Mouse (Mus musculus): ENCODE data around the gene Sapcd2. TPM values are rescaled to one million over a fixed set of nuclear protein-coding genes. Genes with fewer than 3 reads are reported as not detected.

The Sapcd2 gene
- polyA plus RNA-seq, 1 experiment = 25.8 TPM

DNA sequence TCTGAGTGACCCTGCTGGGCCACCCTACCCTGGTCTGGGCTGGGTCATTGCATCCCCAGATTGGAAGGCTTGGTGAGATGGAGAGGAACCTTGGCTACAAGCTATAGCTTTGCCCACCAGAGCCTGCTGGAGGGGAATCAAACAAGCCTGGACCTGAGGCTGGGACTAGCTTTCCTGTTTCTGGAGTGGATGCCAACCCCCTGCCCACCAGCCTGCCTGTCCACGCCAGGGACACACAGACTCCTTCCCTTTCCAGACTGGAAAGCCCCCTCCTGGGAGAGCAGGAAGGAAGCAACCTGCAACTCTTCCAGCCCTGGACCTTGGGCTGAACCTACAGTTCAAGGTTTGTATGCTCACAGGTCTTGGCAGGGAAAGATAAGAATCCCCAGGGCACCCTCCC is 51.5 kb downstream of the Sapcd2 start:
- Histone ChIP-seq H3K36me3 (ENCODE audit: control insufficient read depth, insufficient read depth) (no peaks in the 10 kb centered on the region), H3K4me3 (ENCODE audit: insufficient read depth, poor library complexity, severe bottlenecking) (no peak overlapping the region), H3K79me2 (ENCODE audit: control insufficient read depth, insufficient read depth) (no peaks in the 10 kb centered on the region), H3K79me3 (ENCODE audit: low read depth) (no peaks in the 10 kb centered on the region), H3K27me3 (ENCODE audit: control insufficient read depth, insufficient read depth, insufficient read length) (peaks cover 4% of the 10 kb centered on the region), H3ac (ENCODE audit: control insufficient read depth, insufficient read length, low read depth) (no peak overlapping the region)
- no peak for TF ChIP-seq MAX (IDR thresholded peaks at IDR 0.05)

DNA sequence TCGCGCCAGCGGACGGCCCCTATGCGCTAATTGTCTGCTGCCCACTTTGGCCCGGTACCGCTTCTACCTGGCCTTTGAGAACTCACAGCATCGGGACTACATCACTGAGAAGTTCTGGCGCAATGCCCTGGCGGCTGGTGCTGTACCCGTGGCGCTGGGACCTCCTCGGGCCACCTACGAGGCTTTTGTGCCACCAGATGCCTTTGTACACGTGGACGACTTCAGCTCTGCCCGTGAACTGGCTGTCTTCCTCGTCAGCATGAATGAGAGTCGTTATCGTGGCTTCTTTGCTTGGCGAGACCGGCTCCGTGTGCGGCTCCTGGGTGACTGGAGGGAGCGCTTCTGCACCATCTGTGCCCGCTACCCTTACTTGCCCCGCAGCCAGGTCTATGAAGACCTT is 53.4 kb downstream of the Sapcd2 start:
- TF ChIP-seq CTCF (IDR thresholded peaks at IDR 0.05; ENCODE audit: control insufficient read depth, insufficient read depth, insufficient read length) (no peak), MYOG (IDR thresholded peaks at IDR 0.05; ENCODE audit: control insufficient read depth, extremely low read depth, insufficient read length) (no peak), FOSL1 (IDR thresholded peaks at IDR 0.05; ENCODE audit: insufficient read depth, low read length, poor library complexity, severe bottlenecking) (no peak), CEBPB (IDR thresholded peaks at IDR 0.05; ENCODE audit: low read depth) (no peak), USF1 (IDR thresholded peaks at IDR 0.05; ENCODE audit: low read depth) (no peak), MYOD1 (IDR thresholded peaks at IDR 0.05; ENCODE audit: control insufficient read depth, insufficient read length, low read depth) (no peak), MAX (IDR thresholded peaks at IDR 0.05) (no peak)
- H3K27me3 ChIP-seq (ENCODE audit: control insufficient read depth, insufficient read depth, insufficient read length) = peaks cover 10% of the 10 kb centered on the region
- H3K36me3 ChIP-seq (ENCODE audit: control insufficient read depth, insufficient read depth) = no peaks in the 10 kb centered on the region

DNA sequence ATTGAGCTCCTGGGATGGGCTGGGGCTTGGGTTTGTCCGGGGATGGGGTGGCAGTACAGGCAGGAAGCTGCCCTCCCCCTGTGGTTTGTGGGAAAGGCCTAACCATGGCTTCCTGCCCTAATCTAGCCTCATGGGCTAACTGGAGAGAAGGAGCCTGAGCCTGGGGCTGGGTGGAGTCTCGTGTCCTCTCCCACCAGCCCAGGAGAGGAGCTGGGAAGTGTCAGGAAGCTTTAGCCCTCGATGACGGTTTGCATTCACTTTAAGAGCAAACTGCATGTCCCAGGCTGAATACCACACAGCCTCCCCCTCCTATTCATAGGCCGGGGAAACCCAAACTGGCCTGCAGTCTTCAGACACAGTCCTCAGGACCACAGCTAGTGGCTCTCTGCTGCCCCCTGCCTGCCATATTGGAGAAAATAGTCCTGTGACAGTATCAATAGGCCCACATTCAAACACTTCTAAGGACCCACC is 54.6 kb downstream of the Sapcd2 start:
- H3K36me3 ChIP-seq (ENCODE audit: control insufficient read depth, insufficient read depth) = no peaks in the 10 kb centered on the region
- H3K79me3 ChIP-seq (ENCODE audit: low read depth) = no peaks in the 10 kb centered on the region
- no peak overlapping the region for H3K4me3 ChIP-seq (ENCODE audit: insufficient read depth, poor library complexity, severe bottlenecking)
- H3K27me3 ChIP-seq (ENCODE audit: control insufficient read depth, insufficient read depth, insufficient read length) = peaks cover 11% of the 10 kb centered on the region
- no peak overlapping the region for H3ac ChIP-seq (ENCODE audit: control insufficient read depth, insufficient read length, low read depth)
- TF ChIP-seq FOSL1 (IDR thresholded peaks at IDR 0.05; ENCODE audit: insufficient read depth, low read length, poor library complexity, severe bottlenecking) = no peak
- TF ChIP-seq CEBPB (IDR thresholded peaks at IDR 0.05; ENCODE audit: low read depth) = no peak
- peak; percentile 74 for TF ChIP-seq CTCF (IDR thresholded peaks at IDR 0.05; ENCODE audit: control insufficient read depth, insufficient read depth, insufficient read length)
- no peaks in the 10 kb centered on the region for H3K79me2 ChIP-seq (ENCODE audit: control insufficient read depth, insufficient read depth)

More for the DNA sequence above, 53.4 kb downstream of the Sapcd2 start:
- no peak overlapping the region for H3K4me3 ChIP-seq (ENCODE audit: insufficient read depth, poor library complexity, severe bottlenecking)
- no peaks in the 10 kb centered on the region for H3K79me3 ChIP-seq (ENCODE audit: low read depth)
- H3K79me2 ChIP-seq (ENCODE audit: control insufficient read depth, insufficient read depth) = no peaks in the 10 kb centered on the region
- no peak overlapping the region for H3ac ChIP-seq (ENCODE audit: control insufficient read depth, insufficient read length, low read depth)

DNA sequence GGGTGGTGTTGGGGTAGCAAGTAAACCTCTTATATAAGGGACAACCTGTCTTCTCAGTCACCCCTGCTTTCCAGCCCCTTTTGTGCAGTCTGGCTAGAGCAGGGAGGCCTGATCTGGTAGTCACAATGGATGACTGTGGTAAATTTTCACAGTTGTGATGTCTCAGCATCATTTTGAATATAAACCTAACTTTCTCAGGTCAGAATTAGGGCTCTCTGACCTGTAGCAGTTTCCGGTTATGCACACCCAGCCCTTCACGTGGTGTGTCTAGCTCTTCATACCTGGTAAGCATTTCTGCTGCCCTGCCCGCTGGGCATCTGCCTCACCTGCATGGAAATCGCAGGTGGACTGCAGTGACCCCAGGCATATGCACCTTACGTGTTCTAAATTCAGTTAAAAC is 55.1 kb downstream of the Sapcd2 start:
- Histone ChIP-seq H3ac (ENCODE audit: control insufficient read depth, insufficient read length, low read depth) (no peak overlapping the region), H3K79me2 (ENCODE audit: control insufficient read depth, insufficient read depth) (no peaks in the 10 kb centered on the region), H3K27me3 (ENCODE audit: control insufficient read depth, insufficient read depth, insufficient read length) (peaks cover 11% of the 10 kb centered on the region), H3K4me3 (ENCODE audit: insufficient read depth, poor library complexity, severe bottlenecking) (no peak overlapping the region), H3K36me3 (ENCODE audit: control insufficient read depth, insufficient read depth) (no peaks in the 10 kb centered on the region), H3K79me3 (ENCODE audit: low read depth) (no peaks in the 10 kb centered on the region)
- TF ChIP-seq FOSL1 (IDR thresholded peaks at IDR 0.05; ENCODE audit: insufficient read depth, low read length, poor library complexity, severe bottlenecking) (no peak), MAX (IDR thresholded peaks at IDR 0.05) (no peak), MYOD1 (IDR thresholded peaks at IDR 0.05; ENCODE audit: control insufficient read depth, insufficient read length, low read depth) (no peak), MYOG (IDR thresholded peaks at IDR 0.05; ENCODE audit: control insufficient read depth, extremely low read depth, insufficient read length) (no peak), CEBPB (IDR thresholded peaks at IDR 0.05; ENCODE audit: low read depth) (no peak), CTCF (IDR thresholded peaks at IDR 0.05; ENCODE audit: control insufficient read depth, insufficient read depth, insufficient read length) (no peak), USF1 (IDR thresholded peaks at IDR 0.05; ENCODE audit: low read depth) (no peak)

Other genes with a start within 250 kb of the Sapcd2 start
- gene Nrarp, start 191.6 kb upstream of the Sapcd2 start, polyA plus RNA-seq (2012; fragmentation: generic; extraction: Trizol) = 0.56 TPM
- gene Tor4a, start 175.4 kb upstream of the Sapcd2 start, polyA plus RNA-seq (2012; fragmentation: generic; extraction: Trizol) = 15.5 TPM
- 47.4 TPM for gene Nelfb, start 160.8 kb upstream of the Sapcd2 start, polyA plus RNA-seq (2012; fragmentation: generic; extraction: Trizol)
- gene Stpg3, start 157.7 kb upstream of the Sapcd2 start, polyA plus RNA-seq (2012; fragmentation: generic; extraction: Trizol) = not detected
- gene Fam166a, start 153.6 kb upstream of the Sapcd2 start, polyA plus RNA-seq (2012; fragmentation: generic; extraction: Trizol) = not detected
- 800 TPM for gene Tubb4b, start 147.6 kb upstream of the Sapcd2 start, polyA plus RNA-seq (2012; fragmentation: generic; extraction: Trizol)
- not detected for gene Slc34a3, start 138.0 kb upstream of the Sapcd2 start, polyA plus RNA-seq (2012; fragmentation: generic; extraction: Trizol)
- not detected for gene Rnf224, start 135.5 kb upstream of the Sapcd2 start, polyA plus RNA-seq (2012; fragmentation: generic; extraction: Trizol)
- gene Rnf208, start 130.1 kb upstream of the Sapcd2 start, polyA plus RNA-seq (2012; fragmentation: generic; extraction: Trizol) = 0.22 TPM
- 0.25 TPM for gene Cysrt1, start 129.9 kb upstream of the Sapcd2 start, polyA plus RNA-seq (2012; fragmentation: generic; extraction: Trizol)
- 3.9 TPM for gene AL732309.1, start 125.5 kb upstream of the Sapcd2 start, polyA plus RNA-seq (2012; fragmentation: generic; extraction: Trizol)
- gene Tmem203, start 116.9 kb upstream of the Sapcd2 start, polyA plus RNA-seq (2012; fragmentation: generic; extraction: Trizol) = 28.5 TPM
- 7.4 TPM for gene Tprn, start 109.7 kb upstream of the Sapcd2 start, polyA plus RNA-seq (2012; fragmentation: generic; extraction: Trizol)
- gene Ssna1, start 99.9 kb upstream of the Sapcd2 start, polyA plus RNA-seq (2012; fragmentation: generic; extraction: Trizol) = 143 TPM
- gene Anapc2, start 99.8 kb upstream of the Sapcd2 start, polyA plus RNA-seq (2012; fragmentation: generic; extraction: Trizol) = 89.4 TPM
- gene Tmem210, start 84.2 kb upstream of the Sapcd2 start, polyA plus RNA-seq (2012; fragmentation: generic; extraction: Trizol) = not detected
- not detected for gene Lrrc26, start 82.4 kb upstream of the Sapcd2 start, polyA plus RNA-seq (2012; fragmentation: generic; extraction: Trizol)
- 0.02 TPM for gene Grin1, start 53.1 kb upstream of the Sapcd2 start, polyA plus RNA-seq (2012; fragmentation: generic; extraction: Trizol)
- 38.0 TPM for gene Man1b1, start 40.0 kb upstream of the Sapcd2 start, polyA plus RNA-seq (2012; fragmentation: generic; extraction: Trizol)
- gene Dpp7, start 16.0 kb upstream of the Sapcd2 start, polyA plus RNA-seq (2012; fragmentation: generic; extraction: Trizol) = 22.4 TPM
- 96.6 TPM for gene Uap1l1, start 6.6 kb upstream of the Sapcd2 start, polyA plus RNA-seq (2012; fragmentation: generic; extraction: Trizol)
- not detected for gene Entpd2, start 23.6 kb downstream of the Sapcd2 start, polyA plus RNA-seq (2012; fragmentation: generic; extraction: Trizol)
- gene Npdc1, start 27.0 kb downstream of the Sapcd2 start, polyA plus RNA-seq (2012; fragmentation: generic; extraction: Trizol) = 79.9 TPM
- 0.08 TPM for gene Fut7, start 50.9 kb downstream of the Sapcd2 start, polyA plus RNA-seq (2012; fragmentation: generic; extraction: Trizol)
- gene Abca2, start 56.4 kb downstream of the Sapcd2 start, polyA plus RNA-seq (2012; fragmentation: generic; extraction: Trizol) = 4.2 TPM
- 0.15 TPM for gene Clic3, start 84.5 kb downstream of the Sapcd2 start, polyA plus RNA-seq (2012; fragmentation: generic; extraction: Trizol)
- gene Paxx, start 88.8 kb downstream of the Sapcd2 start, polyA plus RNA-seq (2012; fragmentation: generic; extraction: Trizol) = 12.3 TPM
- not detected for gene Ptgds, start 97.7 kb downstream of the Sapcd2 start, polyA plus RNA-seq (2012; fragmentation: generic; extraction: Trizol)
- not detected for gene Lcn12, start 121.6 kb downstream of the Sapcd2 start, polyA plus RNA-seq (2012; fragmentation: generic; extraction: Trizol)
- gene Fbxw5, start 128.4 kb downstream of the Sapcd2 start, polyA plus RNA-seq (2012; fragmentation: generic; extraction: Trizol) = 35.8 TPM
- gene C8g, start 129.4 kb downstream of the Sapcd2 start, polyA plus RNA-seq (2012; fragmentation: generic; extraction: Trizol) = 0.32 TPM
- gene Traf2, start 174.6 kb downstream of the Sapcd2 start, polyA plus RNA-seq (2012; fragmentation: generic; extraction: Trizol) = 28.8 TPM
- gene Edf1, start 185.5 kb downstream of the Sapcd2 start, polyA plus RNA-seq (2012; fragmentation: generic; extraction: Trizol) = 340 TPM
- gene Mamdc4, start 202.5 kb downstream of the Sapcd2 start, polyA plus RNA-seq (2012; fragmentation: generic; extraction: Trizol) = 5.7 TPM
- 94.2 TPM for gene Phpt1, start 202.9 kb downstream of the Sapcd2 start, polyA plus RNA-seq (2012; fragmentation: generic; extraction: Trizol)
- 0.29 TPM for gene Ajm1, start 209.4 kb downstream of the Sapcd2 start, polyA plus RNA-seq (2012; fragmentation: generic; extraction: Trizol)
- gene Rabl6, start 236.2 kb downstream of the Sapcd2 start, polyA plus RNA-seq (2012; fragmentation: generic; extraction: Trizol) = 58.9 TPM
- 0.15 TPM for gene Ccdc183, start 245.4 kb downstream of the Sapcd2 start, polyA plus RNA-seq (2012; fragmentation: generic; extraction: Trizol)
- 12.9 TPM for gene Tmem141, start 249.7 kb downstream of the Sapcd2 start, polyA plus RNA-seq (2012; fragmentation: generic; extraction: Trizol)

Data from C2C12 (cell line).